Mouse (Mus musculus) neural tube, embryonic 11.5 days (tissue): Measurements from ENCODE around the gene Map3k15. TPM values are rescaled to one million over a fixed set of nuclear protein-coding genes. Genes with fewer than 3 reads are reported as not detected.

Experiments
- ATAC-seq: fragments of 200-750 bp; cut with Nextera tagmentation; 2 replicates; pipeline ENCODE4 v1.8.0; 2017; ENCODE audit warnings: moderate number of reproducible peaks, mild to moderate bottlenecking, moderate TSS enrichment, moderate library complexity; ENCODE audit not compliant: insufficient read depth, low FRiP score, low TSS enrichment
- DNase-seq: peaks from one replicate; pipeline ENCODE4 v3.0.0-alpha.2; 2015; ENCODE audit warnings: low spot score
- H3K27ac ChIP-seq: fragments of 300-500 bp; sonication (generic); 2 replicates; pipeline ENCODE4 v1.5.1; 2014; ENCODE audit warnings: low read depth, mild to moderate bottlenecking, low read length
- H3K27me3 ChIP-seq: fragments of 300-500 bp; sonication (generic); 2 replicates; pipeline ENCODE4 v1.6.1; 2014; ENCODE audit warnings: mild to moderate bottlenecking, low read length, mixed read lengths; ENCODE audit not compliant: control insufficient read depth, insufficient read depth
- H3K36me3 ChIP-seq: fragments of 300-500 bp; sonication (generic); 2 replicates; pipeline ENCODE4 v1.6.1; 2014; ENCODE audit warnings: mild to moderate bottlenecking, low read length, moderate library complexity, mixed read lengths; ENCODE audit not compliant: control insufficient read depth, insufficient read depth
- H3K4me1 ChIP-seq: fragments of 300-500 bp; sonication (generic); 2 replicates; pipeline ENCODE4 v1.6.1; 2014; ENCODE audit warnings: low read length, mixed read lengths; ENCODE audit not compliant: control insufficient read depth, insufficient read depth
- H3K4me2 ChIP-seq: fragments of 300-500 bp; sonication (generic); 2 replicates; pipeline ENCODE4 v1.6.1; 2014; ENCODE audit warnings: low read depth, mild to moderate bottlenecking, moderate library complexity
- H3K4me3 ChIP-seq: fragments of 300-500 bp; sonication (generic); 2 replicates; pipeline ENCODE4 v1.5.1; 2014; ENCODE audit warnings: low read depth, low read length
- H3K9ac ChIP-seq: fragments of 300-500 bp; sonication (generic); 2 replicates; pipeline ENCODE4 v1.6.1; 2014; ENCODE audit warnings: mild to moderate bottlenecking, low read length
- H3K9me3 ChIP-seq: fragments of 300-500 bp; sonication (generic); 2 replicates; pipeline ENCODE4 v1.6.1; 2016; ENCODE audit warnings: low read length; ENCODE audit not compliant: control insufficient read depth
- WGBS: fragments of 180-500 bp; shearing (Covaris S2); extraction: QIAGEN DNeasy Blood & Tissue Kit; methylation state at CpG from one replicate; pipeline ENCODE4 v1.1.7; 2014; 5-methylcytosine and 5-hydroxymethylcytosine counted together
- polyA plus RNA-seq: library from polyadenylated mRNA; unstranded; fragments of >200 nt; fragmentation: Nextera tagmentation; extraction: Ambion mirVana; gene quantifications from 2 replicates; pipeline ENCODE4 v1.2.1, GENCODE M21; 2014

Map3k15 gene
- polyA plus RNA-seq: 0.42 and 0.51 TPM in 2 replicates

DNA sequence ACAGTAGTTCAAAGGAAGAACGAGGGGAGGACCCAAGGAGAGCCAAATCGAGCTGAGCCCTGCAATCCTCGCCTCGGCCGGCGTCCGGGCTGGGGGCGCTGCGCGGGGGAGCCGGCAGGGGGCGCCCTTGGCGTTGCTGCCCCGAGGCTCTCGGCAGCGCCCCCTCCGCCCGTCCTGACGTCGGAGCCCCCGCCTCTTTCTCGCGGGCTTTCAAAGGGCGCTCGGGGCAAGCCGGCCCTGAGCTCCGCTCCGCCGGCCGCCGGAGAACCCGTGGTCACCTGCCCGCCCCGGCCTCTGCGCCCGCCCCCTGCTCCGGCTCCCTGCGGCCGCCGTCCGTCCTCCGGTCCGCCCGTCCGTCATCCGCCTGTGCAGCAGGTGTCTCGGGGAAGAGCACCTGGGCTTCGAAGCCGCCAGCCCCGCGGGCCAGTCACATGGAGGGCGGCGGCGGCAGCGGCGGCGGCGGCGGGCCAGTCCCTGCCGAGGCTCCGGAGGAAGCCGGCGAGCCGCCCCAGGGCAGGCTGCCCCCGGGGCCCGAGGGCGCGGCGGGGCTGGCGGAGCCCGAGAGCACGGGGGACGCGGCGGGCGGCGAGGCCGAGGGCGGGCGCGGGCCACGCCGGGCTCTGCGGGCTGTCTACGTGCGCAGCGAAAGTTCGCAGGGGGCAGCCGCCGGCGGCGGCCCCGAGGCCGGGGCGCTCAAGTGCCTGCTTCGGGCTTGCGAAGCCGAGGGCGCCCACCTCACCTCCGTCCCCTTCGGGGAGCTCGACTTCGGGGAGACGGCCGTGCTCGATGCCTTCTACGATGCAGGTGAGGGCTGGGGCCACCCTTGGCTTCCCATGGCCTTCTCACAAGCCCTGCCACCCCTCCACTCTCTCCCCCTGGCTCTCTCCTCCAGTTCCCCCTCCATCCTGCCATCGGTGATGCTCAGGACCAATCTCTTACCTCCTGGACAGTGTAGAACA lies at the start of gene Map3k15:
TSS of gene Map3k15 (plus strand) at position 432 of the 959 bp plus-strand sequence.
- 18% methylated on average over 22 of the region's 108 CpGs for WGBS
- ATAC-seq (peak; percentile 67), DNase-seq (peak; percentile 66)
- Histone ChIP-seq H3K4me2 (peak within 1 kb of the TSS; percentile 74), H3K9ac (no peak within 1 kb of the TSS), H3K27ac (no peak within 1 kb of the TSS), H3K9me3 (no peaks in the 10 kb centered on the region), H3K4me1 (no peaks in the 10 kb centered on the region), H3K4me3 (peak within 1 kb of the TSS; percentile 40), H3K36me3 (no peaks in the 10 kb centered on the region), H3K27me3 (0 out of 2 replicates have a peak, but pooled peaks cover 4% of the 10 kb centered on the region)

DNA sequence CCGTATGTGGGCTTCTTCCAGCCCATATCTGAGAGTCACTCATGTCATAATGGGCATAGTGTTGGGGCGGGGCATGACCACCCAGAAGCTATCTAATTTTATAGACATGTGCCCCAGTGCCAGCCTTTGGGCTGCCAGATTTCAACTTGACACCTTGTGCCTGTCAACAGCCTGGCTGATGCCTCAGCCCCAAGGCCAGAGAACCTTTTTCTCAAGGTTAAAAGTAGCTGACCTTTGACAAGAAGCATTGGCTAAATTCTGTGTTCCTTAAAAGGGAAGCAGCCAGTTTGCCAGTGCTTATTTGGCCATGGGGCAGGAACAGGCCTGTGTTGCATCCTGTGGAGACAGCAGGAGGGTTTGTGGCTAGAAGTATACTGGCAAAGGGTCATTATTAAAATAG lies 45.7 kb upstream of the Map3k15 start:
- no peak overlapping the region for H3K9ac ChIP-seq
- ATAC-seq (no peak), DNase-seq (no peak)
- 83% methylated on average over 2 of the region's 2 CpGs for WGBS
- H3K9me3 ChIP-seq: no peaks in the 10 kb centered on the region
- no peaks in the 10 kb centered on the region for H3K36me3 ChIP-seq
- H3K4me2 ChIP-seq: no peak overlapping the region
- 0 out of 2 replicates have a peak, but pooled peaks cover 3% of the 10 kb centered on the region for H3K27me3 ChIP-seq
- no peak overlapping the region for H3K27ac ChIP-seq
- no peaks in the 10 kb centered on the region for H3K4me1 ChIP-seq
- no peak overlapping the region for H3K4me3 ChIP-seq

- no peak overlapping the region for H3K27ac ChIP-seq
- H3K27me3 ChIP-seq: 0 out of 2 replicates have a peak, but pooled peaks cover 3% of the 10 kb centered on the region
- no peak overlapping the region for H3K9ac ChIP-seq
- no peaks in the 10 kb centered on the region for H3K36me3 ChIP-seq
- H3K4me1 ChIP-seq: no peaks in the 10 kb centered on the region
- no peak for DNase-seq
- no peak overlapping the region for H3K4me2 ChIP-seq
- H3K9me3 ChIP-seq: no peaks in the 10 kb centered on the region
- H3K4me3 ChIP-seq: no peak overlapping the region
- no peak for ATAC-seq
- 72% methylated on average over 1 of the region's 1 CpGs for WGBS
Measured at GRCm38 (mm10) chrX:159943586-159943985, 44.6 kb upstream of the Map3k15 start.

DNA sequence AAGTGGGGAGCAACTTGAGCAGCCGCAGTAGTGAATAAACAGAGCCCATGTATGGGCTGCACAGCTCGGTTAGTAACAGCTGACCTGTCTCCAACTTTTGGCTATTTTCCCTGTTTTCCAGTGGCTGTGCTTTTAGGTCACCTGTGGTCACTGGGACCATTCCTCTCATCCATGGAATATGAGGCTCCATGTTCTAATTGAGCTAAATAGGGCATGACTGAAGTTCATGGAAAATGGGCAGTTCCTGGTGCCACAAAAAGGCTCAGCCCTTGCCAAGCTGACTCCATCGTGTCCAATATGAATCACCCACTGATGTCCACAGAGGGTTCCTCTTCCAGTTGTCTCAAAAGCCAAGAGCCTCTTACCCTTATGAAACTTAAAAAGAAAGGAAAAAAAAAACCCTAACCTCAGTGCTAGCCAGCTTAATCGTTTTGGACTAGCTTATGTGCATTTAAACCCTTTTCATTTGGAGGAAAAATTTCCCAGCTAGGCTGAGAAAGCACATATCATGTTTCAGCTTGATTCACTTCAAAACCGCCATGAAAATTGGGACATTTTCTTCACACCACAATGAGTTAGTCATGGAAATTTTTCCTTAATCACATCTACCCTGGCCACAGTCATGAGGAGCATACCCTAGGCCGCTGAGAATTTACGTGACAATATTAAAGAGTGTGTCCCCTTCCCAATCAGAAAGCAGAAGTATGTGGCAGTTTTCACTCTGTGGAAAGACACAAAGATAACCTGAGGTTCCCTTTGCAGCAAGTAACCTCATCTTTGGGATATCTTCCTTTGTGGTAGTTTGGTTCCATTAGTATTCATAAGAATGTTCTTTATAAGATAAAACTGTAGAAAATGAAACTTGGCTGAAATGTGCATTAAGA lies 34.4 kb upstream of the Map3k15 start:
- Histone ChIP-seq H3K9me3 (no peaks in the 10 kb centered on the region), H3K4me3 (no peak overlapping the region), H3K27ac (no peak overlapping the region), H3K4me2 (no peak overlapping the region), H3K27me3 (peaks cover 3% of the 10 kb centered on the region; the same call in 1 of the 2 replicates), H3K4me1 (no peaks in the 10 kb centered on the region), H3K9ac (no peak overlapping the region), H3K36me3 (no peaks in the 10 kb centered on the region)
- ATAC-seq (no peak), DNase-seq (no peak)
- 80% methylated on average over 7 of the region's 7 CpGs for WGBS

GRCm38 (mm10) chrX:159954430-159954779 lies 33.8 kb upstream of the Map3k15 start:
- 75% methylated on average over 4 of the region's 4 CpGs for WGBS
- Histone ChIP-seq H3K4me1 (no peaks in the 10 kb centered on the region), H3K4me3 (no peak overlapping the region), H3K4me2 (no peak overlapping the region), H3K9ac (no peak overlapping the region), H3K36me3 (no peaks in the 10 kb centered on the region), H3K9me3 (no peaks in the 10 kb centered on the region), H3K27ac (no peak overlapping the region), H3K27me3 (peaks cover 3% of the 10 kb centered on the region; the same call in 1 of the 2 replicates)
- DNase-seq (no peak), ATAC-seq (no peak)

DNA sequence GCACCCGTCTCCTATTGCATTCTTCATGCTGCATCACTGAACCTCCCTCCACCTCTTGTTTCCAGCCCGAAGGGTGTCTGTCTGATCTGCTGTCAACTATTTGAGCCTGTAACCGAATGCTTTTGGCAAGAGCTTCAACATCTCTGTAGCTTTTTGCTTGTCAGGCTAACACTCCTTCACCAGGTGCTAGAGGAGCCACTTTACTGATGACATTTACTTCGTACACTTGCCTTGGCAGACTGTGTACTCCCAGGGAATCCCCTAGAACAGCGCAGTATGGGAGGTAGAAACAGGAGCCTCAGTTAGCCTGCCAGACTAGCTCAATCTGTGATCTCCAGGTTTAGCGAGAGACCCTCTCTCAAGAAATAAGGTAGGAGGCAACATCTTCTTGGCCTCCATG lies 32.8 kb upstream of the Map3k15 start:
- H3K9ac ChIP-seq: no peak overlapping the region
- H3K9me3 ChIP-seq: no peaks in the 10 kb centered on the region
- DNase-seq (no peak), ATAC-seq (no peak)
- H3K4me1 ChIP-seq: no peaks in the 10 kb centered on the region
- H3K36me3 ChIP-seq: no peaks in the 10 kb centered on the region
- H3K27me3 ChIP-seq: peaks cover 3% of the 10 kb centered on the region; the same call in 1 of the 2 replicates
- 87% methylated on average over 6 of the region's 6 CpGs for WGBS
- no peak overlapping the region for H3K4me3 ChIP-seq
- no peak overlapping the region for H3K27ac ChIP-seq
- H3K4me2 ChIP-seq: no peak overlapping the region

- Histone ChIP-seq H3K27me3 (no peaks in the 10 kb centered on the region; the same call in 1 of the 2 replicates), H3K27ac (no peak overlapping the region)
Measured at GRCm38 (mm10) chrX:159961385-159961784, 26.8 kb upstream of the Map3k15 start.

GRCm38 (mm10) chrX:159963273-159963672 lies 25.0 kb upstream of the Map3k15 start:
- H3K4me3 ChIP-seq: no peak overlapping the region
- H3K27ac ChIP-seq: no peak overlapping the region
- no peak overlapping the region for H3K4me2 ChIP-seq
- no peaks in the 10 kb centered on the region for H3K4me1 ChIP-seq
- DNase-seq: peak; percentile 30
- H3K9me3 ChIP-seq: no peaks in the 10 kb centered on the region
- no peaks in the 10 kb centered on the region; the same call in 1 of the 2 replicates for H3K27me3 ChIP-seq
- no peak overlapping the region for H3K9ac ChIP-seq
- WGBS: 35% methylated on average over 4 of the region's 4 CpGs
- no peak for ATAC-seq
- no peaks in the 10 kb centered on the region for H3K36me3 ChIP-seq

More at GRCm38 (mm10) chrX:159961385-159961784, 26.8 kb upstream of the Map3k15 start:
- H3K9me3 ChIP-seq: no peaks in the 10 kb centered on the region
- ATAC-seq: no peak
- no peak overlapping the region for H3K4me2 ChIP-seq
- no peaks in the 10 kb centered on the region for H3K36me3 ChIP-seq
- no peak for DNase-seq
- no peak overlapping the region for H3K4me3 ChIP-seq
- no peaks in the 10 kb centered on the region for H3K4me1 ChIP-seq
- 89% methylated on average over 2 of the region's 2 CpGs for WGBS
- no peak overlapping the region for H3K9ac ChIP-seq
